Mouse (Mus musculus): ENCODE measurements around the gene Xkr7. TPM values are rescaled to one million over a fixed set of nuclear protein-coding genes. Genes with fewer than 3 reads are reported as not detected.

Xkr7 gene
- polyA plus RNA-seq, 1 experiment from 2014 or later, result not detected

Other genes starting within 250 kb of the Xkr7 start
- gene Bcl2l1, start 200.1 kb upstream of the Xkr7 start, polyA plus RNA-seq (2015; fragmentation: Nextera tagmentation; extraction: Ambion mirVana), result 100 and 102 TPM in 2 replicates
- gene Tpx2, start 183.9 kb upstream of the Xkr7 start, polyA plus RNA-seq (2015; fragmentation: Nextera tagmentation; extraction: Ambion mirVana), result 86.4 and 86.6 TPM in 2 replicates
- gene Mylk2, start 120.5 kb upstream of the Xkr7 start, polyA plus RNA-seq (2015; fragmentation: Nextera tagmentation; extraction: Ambion mirVana), result not detected in 2 replicates
- 0.83 TPM in 1 of 2 replicates, not detected in the other for gene Foxs1, start 98.6 kb upstream of the Xkr7 start, polyA plus RNA-seq (2015; fragmentation: Nextera tagmentation; extraction: Ambion mirVana)
- 0.37 and 0.39 TPM in 2 replicates for gene Dusp15, start 80.2 kb upstream of the Xkr7 start, polyA plus RNA-seq (2015; fragmentation: Nextera tagmentation; extraction: Ambion mirVana)
- 0.36 and 0.42 TPM in 2 replicates for gene Ttll9, start 69.4 kb upstream of the Xkr7 start, polyA plus RNA-seq (2015; fragmentation: Nextera tagmentation; extraction: Ambion mirVana)
- gene Pdrg1, start 16.4 kb upstream of the Xkr7 start, polyA plus RNA-seq (2015; fragmentation: Nextera tagmentation; extraction: Ambion mirVana), result 120 and 136 TPM in 2 replicates
- 1.7 and 2.0 TPM in 2 replicates for gene Ccm2l, start 34.1 kb downstream of the Xkr7 start, polyA plus RNA-seq (2015; fragmentation: Nextera tagmentation; extraction: Ambion mirVana)
- gene Hck, start 76.6 kb downstream of the Xkr7 start, polyA plus RNA-seq (2015; fragmentation: Nextera tagmentation; extraction: Ambion mirVana), result 8.0 and 8.9 TPM in 2 replicates
- 85.7 and 88.2 TPM in 2 replicates for gene Tm9sf4, start 129.5 kb downstream of the Xkr7 start, polyA plus RNA-seq (2015; fragmentation: Nextera tagmentation; extraction: Ambion mirVana)
- gene Tspyl3, start 193.6 kb downstream of the Xkr7 start, polyA plus RNA-seq (2015; fragmentation: Nextera tagmentation; extraction: Ambion mirVana), result 19.2 and 19.4 TPM in 2 replicates
- 14.8 and 15.5 TPM in 2 replicates for gene Plagl2, start 209.6 kb downstream of the Xkr7 start, polyA plus RNA-seq (2015; fragmentation: Nextera tagmentation; extraction: Ambion mirVana)
- gene Pofut1, start 209.7 kb downstream of the Xkr7 start, polyA plus RNA-seq (2015; fragmentation: Nextera tagmentation; extraction: Ambion mirVana), result 8.8 and 9.1 TPM in 2 replicates

Measured in embryonic facial prominence, embryonic 13.5 days (tissue).